Mouse (Mus musculus) R1 (cell line): ENCODE data around the gene Anks4b.
A peak's percentile ranks its signal among the peaks of the same experiment; 100 is the strongest.

Source experiments
- DNase-seq: peaks from one replicate; pipeline ENCODE4 v3.0.0-alpha.2; 2018; ENCODE audit warnings: low read depth, low spot score

Gene Anks4b

GRCm38 (mm10) chr7:120188946-120189345 is 15.3 kb downstream of the Anks4b start:
- no peak for DNase-seq

GRCm38 (mm10) chr7:120189369-120190149 is 15.9 kb downstream of the Anks4b start:
- DNase-seq = no peak

- no peak for DNase-seq
These were observed 16.6 kb downstream of the Anks4b start for GRCm38 (mm10) chr7:120190150-120190665.

DNA sequence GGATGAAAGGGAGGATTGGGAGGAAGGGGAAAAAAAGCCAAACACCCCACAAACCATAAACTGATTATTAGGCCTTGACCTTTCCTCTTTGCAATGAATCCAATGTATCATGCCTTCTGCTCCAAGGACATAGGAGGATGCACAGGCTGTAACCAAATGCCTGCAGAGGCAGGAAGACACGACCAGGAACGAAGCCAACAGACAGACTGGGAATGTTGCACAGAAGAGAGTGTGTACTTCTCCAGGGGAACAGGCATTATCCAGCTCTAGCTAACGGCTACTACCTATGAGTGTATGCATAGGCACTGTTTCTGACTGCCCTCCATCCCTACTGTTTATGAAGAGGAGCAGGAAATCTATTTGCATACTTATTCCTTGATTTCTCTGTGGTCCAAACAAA is 18.5 kb downstream of the Anks4b start:
- no peak for DNase-seq

DNA sequence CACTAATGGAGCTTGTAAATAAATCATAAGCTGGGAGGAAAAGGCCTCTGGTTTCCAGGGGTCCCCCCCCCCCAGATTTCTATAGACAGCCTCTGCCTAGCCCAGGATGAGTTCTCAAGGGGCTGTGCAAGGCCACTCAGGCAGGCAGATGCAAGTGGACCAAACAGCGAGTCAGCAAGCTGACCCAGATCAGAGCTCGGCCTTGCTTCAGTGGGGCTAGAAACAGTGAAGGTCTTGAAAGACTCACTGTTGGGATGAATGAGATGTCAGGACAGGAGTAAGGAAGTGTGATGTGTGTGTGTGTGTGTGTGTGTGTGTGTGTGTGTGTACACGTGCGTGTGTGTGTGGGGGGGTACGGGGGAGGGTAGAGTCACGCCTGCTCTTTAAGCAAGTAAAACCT is 19.2 kb downstream of the Anks4b start:
- no peak for DNase-seq

DNA sequence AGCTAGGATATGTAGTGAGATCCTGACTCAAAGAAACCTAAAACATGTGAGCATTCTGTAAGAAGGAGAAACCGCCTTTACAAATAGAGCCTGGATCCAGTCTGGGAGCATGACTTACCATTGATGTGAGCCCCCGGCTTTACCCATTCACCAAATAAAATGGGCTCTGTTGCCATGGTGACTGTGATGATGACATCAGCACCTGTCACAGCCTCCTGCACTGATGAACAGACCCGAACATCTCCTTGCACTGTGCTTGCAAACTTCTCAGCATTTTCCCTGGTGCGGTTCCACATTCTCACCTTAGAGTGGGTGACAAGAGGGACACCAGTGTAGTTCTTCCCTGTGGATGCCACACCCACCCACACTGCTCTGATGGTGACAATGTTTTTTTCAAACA is 21.5 kb downstream of the Anks4b start:
- DNase-seq = peak; percentile 18

DNA sequence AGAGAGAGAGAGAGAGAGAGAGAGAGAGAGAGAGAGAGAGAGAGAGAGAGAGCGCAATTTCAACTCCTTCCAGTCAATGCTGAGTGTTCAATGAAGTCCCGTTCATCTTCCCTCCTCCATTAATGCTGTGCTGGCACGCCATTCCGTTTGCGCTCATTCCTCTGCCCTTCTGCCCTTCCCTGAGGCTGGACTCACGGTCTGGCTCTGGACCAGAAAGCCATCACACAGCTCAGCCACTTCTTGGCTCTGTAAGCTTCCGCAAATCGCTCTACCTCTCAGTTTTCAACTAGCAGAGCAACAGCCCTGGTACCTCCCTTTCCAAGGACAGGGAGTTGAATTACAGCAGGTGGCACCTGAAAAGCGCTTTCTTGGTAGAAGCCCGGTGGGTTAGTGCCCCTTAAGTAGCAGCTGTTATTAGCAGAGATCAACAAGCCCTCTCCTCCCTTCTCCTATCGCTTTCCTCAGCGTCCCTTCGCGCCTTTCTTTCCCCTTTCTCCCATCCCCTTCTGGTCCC is 27.6 kb downstream of the Anks4b start:
- DNase-seq = peak; percentile 5

DNA sequence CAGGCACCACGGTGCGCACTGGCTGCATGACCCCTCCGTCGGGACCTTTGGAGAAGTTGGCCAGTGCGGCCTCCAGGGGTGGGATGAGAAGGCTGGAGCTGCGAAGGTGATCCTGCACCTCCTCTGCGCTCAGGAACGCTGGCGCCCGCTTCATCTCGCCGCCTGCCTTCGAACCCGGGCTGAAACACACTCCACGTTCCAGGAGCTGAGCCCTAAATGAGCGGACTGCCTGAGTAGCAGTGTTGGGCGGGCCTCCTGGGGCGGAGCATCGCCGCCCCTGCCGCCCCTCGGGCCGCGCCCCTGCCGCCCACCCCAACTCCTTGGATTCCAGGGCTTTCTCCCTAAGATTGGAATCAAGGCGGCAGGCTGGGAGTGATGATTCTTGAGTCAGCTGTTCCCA is 28.1 kb downstream of the Anks4b start, which contains the start of gene Crym:
Gene Crym, minus strand, starts transcription at position 341 of the 400 bp plus-strand sequence.
- peak; percentile 36 for DNase-seq

DNA sequence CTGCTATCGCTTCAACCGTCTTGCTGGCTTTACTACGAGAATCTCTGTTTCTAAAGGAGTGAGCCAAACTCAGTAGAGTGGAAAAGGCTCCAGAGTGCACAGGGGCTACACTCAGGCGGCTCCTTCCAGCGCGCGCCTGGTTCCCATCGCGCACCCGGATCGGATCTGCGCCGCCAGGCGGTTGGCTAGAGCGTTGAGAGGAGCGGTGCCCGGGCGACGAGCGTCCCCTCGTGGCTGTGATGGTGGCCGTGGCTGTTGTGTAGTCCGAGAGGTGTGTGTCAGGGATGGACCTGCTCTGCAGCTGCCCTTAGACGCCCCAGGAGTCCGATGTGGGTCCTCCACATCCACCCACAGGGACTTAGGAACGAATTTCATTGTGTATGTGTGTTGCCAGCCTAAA is 30.1 kb downstream of the Anks4b start, which contains the start of gene Abca14:
Gene Abca14, plus strand, starts transcription at position 173 of the 400 bp plus-strand sequence.
- peak; percentile 76 for DNase-seq

- DNase-seq = peak; percentile 7
These were observed 32.3 kb downstream of the Anks4b start for GRCm38 (mm10) chr7:120205989-120206388.

DNA sequence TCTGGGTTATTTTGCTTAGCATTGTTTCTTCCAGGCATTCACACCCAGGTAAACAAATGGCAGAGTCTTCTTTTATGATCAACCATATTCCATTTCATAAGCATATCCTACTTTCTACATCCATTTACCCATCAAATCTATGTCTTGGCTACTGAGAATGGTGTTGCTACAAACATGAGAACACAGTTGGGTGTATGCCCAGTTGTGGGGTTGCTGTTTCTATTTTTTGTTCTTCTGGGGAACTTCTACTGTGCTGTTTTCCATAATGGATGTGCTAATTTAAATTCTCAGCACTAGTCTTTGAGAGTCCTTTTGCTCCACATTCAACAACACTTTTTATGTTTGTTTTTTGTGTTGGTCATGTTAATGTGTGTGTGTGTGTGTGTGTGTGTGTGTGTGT is 54.9 kb downstream of the Anks4b start:
- DNase-seq = no peak
